Mouse (Mus musculus) left cerebral cortex, adult 11 months (tissue): ENCODE data around the gene Fyn.

Experiments used
- DNase-seq: peaks from one replicate; pipeline ENCODE4 v3.0.0; 2022; ENCODE audit warnings: low spot score

Fyn gene

DNA sequence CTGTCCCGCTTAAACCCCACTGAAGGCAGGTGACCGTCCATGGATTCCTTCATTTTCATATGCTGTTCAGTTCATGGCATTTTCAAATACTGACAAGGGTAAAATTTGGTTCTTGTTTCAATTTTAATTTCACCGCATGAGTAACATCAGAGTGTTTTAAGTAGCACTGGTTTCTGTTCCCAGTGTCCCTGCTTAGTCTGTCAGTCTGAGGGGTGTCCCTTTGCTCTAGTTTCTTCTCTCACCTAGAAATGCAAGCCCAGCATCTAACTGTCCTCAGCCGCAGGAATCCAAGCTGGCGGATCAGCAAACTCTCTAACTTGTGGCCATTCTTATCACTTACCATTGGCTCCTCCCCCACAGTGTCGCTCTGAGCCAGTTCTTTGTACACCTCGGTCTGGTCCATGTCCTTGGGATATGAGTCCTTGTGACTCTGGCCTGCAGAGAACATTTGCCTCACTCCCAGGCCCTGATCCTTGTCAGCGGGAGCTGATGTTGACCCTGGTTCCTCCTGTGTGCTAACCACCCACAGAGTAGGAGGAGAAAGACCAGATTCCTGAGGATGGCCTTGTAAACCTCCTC lies 9.5 kb downstream of the Fyn start:
- DNase-seq = no peak

DNA sequence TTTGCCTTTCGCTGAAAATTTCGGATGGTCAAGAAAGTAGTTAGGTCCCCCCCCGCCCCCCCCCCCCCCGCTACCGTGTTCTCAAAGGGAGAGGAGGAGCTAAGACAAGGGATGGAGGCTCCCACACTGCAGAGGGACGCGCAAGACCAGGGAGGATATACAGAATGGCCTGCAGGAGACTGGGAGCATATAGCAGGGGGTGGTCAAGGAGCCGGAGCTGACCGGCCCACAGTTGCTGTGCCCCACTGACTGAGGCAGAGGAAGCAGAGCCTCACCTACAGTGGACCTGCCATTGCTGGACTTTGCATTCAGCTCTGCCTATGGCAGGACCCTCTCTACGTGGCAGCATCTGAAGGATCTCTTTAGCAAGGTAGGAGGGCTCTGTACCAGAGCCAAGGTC lies 10.6 kb downstream of the Fyn start:
- DNase-seq = no peak

DNA sequence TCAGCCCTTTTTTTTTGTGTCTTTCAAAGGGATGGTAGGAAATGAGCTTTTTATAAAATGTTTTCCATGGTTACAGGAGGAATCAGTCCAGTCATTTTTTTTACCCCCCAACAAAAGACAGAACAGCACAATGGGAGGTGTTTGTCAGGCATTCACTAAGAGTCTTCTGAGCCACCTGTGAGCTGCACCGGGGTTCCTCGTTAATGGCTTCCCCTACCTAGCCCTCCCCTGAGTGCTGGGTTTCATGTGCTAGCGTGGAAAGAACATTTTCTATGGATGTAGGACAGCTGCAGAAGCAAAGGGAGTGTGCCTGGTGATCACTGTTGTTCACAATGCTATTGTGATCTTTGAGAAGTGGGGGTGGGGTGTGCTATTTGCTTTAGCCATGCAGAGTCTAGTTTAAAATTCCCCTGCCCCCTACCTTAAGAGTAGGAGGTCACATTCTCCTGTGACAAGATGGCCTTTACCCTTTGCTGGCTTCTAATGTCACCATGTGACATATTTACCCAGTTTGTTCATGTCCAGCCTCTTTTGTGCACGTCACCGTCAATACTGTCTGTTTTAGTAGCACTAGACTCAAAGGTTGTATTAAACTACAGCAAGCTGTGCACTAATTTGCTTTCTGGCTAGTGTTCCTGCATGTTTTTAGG lies 11.2 kb downstream of the Fyn start:
- no peak for DNase-seq

DNA sequence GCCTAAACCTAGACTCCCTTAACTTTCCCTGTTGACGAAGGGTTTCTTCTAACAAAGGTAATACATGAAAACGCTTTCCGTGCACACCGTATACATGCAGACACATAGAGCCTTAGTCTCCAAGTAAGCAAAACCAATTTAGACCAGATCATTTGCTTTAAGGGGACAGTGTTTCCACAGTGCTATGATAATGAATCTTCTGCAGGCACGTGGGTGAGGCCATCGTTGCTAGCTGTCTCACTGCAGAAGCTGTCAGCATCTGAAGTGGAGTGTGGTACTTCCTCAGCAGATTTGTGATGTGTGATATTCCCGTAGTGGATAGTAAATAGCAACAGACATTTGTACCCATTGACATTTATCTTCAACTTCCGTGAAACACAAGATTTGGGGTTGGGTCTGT lies 16.6 kb downstream of the Fyn start:
- no peak for DNase-seq

DNA sequence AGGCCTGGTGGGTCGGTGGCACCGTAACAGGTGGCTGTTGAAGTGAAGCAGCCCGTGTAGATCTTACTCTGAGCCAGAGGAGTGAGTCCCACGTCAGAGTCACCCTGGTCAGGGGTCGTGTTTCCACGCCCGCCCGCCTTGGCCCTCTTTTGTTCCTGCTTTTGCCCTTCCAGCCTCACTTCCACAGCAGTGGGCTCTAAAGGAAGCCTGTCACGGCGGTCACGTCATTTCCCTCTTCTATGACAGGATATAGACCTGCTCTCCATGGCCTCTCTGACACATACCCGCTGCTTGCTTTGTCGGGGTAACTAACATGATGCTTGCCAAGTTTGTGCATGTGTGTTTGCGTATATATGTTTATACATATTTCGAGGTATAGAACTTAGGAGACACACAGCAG lies 17.5 kb downstream of the Fyn start:
- DNase-seq = no peak

DNA sequence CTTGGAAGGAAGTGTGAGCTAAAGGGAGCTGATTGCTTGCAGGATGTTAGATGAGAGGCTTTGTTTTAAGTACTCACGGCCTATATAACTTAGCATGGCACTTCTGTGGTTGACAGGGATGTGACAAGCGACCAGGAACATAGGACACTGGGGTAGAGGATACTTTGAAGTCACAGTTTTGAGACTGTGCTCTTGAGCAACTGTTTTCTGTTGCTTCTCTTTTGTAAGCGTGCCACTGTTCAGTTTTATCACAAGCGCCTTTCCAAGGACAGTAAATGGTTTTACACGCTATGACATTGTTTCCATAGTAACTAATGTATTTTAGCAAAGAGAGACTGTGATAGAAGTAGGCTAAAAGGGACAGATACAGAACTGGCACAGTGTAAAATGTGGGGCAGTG lies 18.4 kb downstream of the Fyn start:
- no peak for DNase-seq

DNA sequence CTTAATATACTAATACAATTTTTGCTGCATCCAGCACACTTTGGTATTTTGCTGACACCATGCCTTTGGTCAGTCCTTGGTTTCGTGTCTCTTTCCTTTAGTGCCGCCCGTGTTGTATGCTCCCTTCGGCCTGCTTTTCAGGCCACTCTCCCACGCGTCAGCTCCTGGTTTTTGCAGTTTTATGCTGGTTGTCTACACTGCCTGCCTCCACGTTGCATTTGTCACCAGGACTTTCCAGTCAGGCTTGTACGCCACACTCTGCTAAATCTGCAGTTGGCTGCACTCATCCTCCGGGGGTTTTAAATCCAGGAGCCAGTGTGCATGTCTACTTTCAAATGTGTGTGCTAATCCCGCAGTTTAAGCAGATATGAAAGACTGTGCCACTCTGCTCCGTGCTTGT lies 18.9 kb downstream of the Fyn start:
- no peak for DNase-seq

DNA sequence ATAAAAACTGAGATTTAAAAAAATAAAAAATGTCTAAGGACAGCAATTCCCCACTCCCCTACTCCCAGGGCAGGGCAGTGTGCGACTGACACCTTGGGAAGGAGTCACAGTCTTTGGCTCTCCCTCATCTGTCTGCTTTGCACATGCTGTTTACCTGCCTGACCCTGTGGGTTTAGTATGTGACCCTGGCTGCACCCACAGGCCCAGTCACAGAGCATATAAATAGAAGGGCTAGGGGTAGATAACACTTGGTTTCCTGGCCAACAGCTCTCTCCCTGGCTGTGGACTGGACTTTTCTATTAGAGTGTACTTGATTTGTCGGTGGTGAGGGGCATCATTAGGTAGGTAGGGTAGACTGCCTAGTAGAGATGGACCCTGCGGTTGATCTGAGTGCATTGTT lies 19.5 kb downstream of the Fyn start:
- no peak for DNase-seq

DNA sequence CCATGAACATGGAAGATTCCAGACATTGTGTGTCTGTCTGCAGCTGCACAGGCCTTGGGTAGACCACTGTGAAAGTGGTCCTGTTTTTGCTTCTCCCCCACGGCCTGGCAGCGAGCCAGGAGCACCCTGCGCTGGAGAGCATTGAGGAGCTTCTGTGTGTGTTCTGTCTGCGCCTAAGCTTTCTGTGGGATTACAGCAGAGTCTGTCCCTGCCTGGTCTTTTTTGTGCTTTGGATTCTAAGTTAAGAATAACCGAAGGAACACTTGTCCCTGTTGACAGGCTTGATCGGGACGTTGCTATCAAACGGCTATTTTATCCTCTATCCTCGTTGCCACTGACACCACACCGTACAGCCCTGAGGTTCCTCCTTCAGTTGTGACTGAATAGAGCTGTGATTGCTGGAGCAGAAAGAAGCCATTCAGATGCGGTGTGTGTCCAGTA lies 20.8 kb downstream of the Fyn start:
- DNase-seq = no peak

DNA sequence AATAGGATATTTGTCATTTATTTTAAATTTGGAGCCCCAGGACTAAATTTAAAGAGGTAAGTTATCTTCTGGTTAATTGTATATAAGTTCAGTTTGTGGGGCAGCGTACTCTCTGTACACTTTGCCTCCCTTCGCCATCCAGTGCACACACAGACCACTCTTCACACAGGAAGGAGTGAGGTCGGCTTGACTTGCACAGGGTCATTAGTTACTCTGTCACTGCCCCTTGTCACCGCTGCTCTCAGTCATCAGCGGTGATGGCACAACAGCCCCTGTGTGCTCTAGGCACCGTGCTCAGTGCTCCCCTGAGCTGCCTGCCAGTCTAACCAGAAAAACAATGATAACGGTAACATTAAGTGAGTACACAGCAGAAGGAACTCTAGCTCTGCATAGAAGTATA lies 21.9 kb downstream of the Fyn start:
- no peak for DNase-seq

DNA sequence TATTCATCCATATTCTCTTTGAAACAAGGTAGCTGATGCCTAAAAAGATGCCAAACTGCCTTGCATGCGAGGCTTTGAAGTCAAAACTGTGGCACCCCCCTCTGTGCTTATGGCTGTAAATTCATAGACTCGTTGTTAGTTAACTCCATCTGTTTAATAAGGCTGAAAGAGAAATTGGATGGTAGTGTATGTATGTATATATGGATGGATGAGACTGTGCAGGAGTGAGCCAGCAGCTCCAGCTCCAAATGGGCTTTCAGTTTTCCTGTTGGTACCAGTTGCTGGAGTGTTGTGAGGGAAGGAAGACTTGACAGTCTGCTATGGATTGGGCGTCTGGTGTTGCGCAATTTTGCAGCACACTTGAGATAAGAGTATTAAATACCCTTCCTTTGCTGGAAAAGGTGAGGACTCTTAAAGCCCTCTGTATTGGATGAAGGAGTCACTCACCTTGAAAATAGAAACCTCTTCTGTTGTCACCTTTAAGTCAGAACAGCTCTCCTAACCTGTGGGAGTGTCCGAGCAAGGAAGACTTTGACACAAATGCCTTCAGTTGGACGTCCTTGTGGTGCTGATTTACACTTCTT lies 24.3 kb downstream of the Fyn start:
- no peak for DNase-seq

DNA sequence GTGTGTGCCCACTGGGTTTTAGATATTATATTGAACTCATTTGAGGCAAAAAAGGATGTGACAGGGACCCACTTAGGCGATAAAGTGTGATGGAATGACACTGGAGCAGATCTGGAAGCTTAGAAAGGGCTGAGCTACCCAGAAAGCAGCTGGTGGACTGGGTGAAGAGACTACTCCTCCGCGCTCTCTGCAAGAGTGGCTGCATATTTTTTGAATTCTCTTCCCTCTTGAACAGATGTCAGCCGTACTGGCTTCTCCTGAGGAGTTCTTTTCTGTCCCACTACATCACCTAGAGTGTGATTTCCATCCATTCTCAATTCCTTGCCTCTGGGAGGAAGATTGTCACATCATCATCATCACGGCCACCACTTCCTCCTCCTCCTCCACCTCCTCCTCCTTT lies 26.9 kb downstream of the Fyn start:
- no peak for DNase-seq

DNA sequence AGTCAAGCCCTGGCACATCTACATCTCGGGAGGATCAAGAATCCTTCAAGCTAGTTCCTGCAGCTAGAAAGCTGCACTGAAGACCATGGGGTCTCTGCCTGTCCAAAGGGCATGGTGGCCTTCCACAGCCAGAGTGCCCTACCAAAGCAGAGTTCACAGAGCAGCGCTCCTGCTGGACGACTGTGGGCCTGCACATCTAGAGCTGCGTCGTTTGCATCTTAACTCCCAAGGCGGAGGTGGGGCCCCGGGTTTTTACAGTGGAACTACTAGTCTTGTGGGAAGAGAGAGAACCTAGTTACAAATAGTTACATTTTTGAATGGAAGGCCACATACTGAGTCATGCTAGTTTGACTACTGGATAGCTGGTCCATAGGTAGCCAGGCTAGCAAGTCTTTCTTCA lies 30.3 kb downstream of the Fyn start:
- DNase-seq = no peak

DNA sequence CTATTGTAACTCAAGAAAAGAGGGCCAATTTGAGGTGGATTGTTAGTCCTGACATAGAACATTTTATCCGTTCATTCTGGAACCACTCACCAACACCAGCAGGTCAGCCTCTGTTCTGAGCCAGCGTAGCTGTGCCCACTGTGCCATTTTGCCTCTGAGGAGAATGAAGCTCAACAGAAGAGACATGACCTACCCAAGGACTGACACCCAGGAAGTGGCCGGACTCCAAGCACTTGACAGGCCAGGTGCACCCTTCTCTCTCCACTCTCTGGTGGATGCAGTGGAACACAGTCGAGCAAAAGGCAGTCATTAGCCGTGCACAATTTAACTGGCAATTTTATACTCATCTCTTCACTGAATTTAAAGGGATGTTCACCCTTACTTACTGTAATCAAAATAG lies 31.5 kb downstream of the Fyn start:
- DNase-seq = no peak

DNA sequence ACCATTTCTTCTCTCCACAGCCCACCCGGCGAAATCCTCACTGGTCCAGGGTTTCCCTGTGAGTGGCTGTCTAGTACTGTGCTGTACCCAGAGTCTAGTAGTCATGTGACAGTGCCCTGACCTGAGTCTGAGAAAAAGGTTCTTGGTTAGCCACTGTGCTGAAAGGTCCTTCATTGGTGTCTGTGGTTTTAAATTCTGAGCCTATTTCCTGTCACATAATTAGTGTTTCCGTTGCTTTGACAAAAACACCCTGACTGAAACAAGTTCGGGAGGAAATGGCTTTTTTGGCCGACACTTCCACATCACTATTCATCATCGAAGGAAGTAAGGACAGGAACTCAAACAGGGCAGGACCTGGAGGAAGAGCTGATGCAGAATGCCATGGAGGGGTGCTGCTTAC lies 33.8 kb downstream of the Fyn start:
- no peak for DNase-seq

DNA sequence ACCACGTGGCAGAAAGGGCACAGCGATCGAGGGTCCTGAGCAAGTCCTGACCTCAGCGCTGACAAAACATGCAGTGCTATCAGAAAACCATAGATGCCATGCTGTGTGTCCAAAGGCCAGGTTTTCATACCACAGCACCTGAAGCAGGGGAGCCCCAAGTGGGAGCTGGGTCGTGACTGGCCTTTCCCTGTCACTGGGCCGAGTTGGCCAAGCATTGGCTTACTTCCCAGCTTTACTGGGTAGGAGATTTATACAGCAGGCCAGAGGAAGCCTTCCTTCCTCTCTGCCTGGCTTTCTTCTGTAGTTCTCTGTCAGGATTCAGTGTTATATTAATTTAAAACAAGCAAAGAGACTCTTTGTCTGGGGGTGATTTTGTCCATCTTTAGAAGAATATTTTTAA lies 35.1 kb downstream of the Fyn start:
- no peak for DNase-seq

DNA sequence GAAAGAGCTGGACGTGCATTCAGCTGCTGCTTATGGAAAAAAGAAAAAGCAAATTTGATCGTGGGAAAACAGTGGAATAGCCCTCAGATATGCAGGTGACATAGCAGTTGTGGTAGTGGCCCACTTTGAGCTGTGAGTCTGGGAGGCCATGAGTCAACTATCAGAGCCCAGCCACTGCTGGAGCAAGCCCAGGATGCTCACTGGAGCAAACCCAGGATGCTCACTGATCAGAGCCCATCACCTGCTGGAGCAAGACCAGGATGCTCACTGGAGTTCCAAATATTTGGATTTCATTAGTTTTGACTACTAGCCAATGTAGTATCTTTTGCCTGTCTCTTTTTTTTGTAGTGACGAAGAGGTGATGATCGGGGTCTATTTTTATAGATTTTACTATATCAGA lies 35.5 kb downstream of the Fyn start:
- no peak for DNase-seq

DNA sequence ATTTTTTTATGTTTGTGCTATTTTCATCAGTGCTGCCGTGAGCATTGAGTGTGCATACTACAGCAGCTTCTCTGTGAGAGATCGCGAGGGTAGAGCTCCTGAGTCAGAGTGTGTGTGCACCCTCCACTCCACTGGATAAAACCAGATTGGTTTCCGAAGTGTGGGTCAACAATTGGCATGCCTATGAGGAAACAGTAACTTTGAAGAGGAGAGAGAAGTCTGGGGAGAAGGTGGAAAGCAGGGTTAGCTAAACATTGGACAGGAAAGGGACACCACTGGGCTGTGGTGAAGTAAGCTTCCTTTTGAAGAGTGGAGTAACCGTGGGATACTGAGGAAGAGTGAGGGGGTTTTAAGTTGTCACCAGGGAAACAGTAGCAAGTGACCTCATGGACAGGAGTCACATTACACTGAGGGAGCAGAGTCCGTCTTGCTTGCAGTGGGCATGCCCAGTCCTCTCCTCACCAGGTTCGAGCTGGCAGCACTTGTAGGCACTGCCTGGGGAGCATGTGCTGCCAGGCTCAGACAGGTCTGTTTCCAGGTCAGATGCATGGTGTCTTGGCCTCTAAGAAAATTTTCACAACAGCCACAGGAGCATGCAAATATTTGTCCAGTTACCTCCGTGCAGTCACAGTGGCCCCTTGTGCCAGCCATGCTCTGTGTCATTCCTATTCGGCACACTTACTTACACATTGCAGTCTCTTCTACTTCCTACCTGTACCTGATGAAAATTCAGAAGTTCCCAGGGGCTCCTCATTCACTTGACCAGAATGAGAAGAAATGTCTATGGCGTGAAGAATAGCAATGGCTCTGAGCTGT lies 37.5 kb downstream of the Fyn start:
- DNase-seq = no peak

DNA sequence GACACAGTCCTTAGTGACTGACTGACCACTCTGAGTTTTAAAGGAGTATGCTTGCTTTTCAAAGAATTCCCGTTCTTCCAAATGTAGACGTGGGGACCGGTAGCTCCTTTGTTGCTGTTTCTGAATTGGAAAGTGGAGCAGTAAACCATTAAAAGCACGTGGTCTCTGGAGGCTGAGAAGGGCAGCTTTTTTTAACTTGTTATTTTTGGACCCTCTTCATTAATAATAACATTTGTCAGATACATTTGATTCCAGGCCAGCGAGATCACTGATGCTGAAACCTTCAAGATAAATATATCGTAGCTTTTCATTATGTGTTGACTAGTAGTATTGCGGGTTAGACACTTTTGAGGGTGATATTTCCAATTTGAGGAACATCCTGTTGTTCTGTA lies 38.1 kb downstream of the Fyn start:
- no peak for DNase-seq

DNA sequence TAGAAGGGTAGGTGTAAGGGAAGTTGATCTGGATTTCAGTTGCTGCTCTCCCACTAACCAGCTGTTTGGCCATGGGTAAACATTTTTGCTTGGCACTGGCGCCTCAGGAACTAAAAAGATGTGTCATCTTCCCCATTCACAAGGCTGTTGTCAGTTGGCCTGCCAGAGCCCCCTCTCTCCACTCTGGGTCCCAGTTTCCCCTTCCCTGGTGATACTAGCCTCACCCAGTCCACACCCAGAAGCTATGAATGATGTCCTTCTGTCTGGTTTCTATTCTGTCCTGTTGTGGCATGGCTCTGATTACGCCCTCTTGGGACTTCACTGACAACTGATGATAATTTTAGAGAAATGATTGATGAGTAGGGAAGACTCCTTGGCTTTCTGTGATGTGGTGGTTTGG lies 38.9 kb downstream of the Fyn start:
- DNase-seq = no peak

DNA sequence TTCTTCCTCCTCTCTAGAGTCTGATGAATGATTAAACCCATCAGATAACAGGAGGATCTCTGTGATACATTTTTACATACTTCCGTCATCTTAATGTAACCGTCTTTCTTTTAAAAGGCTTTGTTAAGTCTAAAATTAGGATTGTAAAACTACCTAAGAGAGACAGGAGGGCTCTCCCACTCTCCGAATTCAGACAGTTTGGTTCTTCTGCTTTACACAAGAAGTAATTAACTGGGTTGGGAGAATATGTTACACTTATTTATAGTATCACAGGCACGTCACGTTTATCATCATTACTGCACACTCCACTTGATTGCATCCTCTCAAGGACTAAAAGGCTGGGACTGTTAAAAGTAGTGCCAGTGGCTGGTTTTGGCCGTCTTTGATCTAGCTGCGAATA lies 40.9 kb downstream of the Fyn start:
- DNase-seq = no peak

DNA sequence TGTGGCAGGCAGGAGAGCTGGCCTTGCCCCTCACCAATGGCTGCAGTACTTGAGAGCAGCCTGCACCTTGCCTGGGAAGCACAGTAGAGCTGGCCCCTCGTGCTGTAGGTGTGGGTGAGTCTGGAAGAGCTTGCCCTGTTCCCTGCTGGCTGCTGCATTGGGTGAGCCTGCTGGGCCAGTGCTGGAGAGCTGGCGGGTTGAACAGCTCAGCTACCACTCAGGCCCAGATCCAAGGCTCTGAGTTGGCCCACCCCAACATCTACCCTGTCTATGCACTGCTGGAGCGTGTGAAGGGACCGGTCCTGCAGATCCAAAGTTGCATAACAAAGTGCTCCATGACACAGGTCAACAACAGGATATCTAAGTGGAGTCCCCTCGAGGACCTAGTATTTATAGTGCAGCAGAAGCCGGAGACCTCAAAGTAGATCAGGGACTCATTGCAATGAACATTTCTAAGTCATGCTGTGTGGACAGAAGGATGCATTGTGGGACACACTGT lies 41.5 kb downstream of the Fyn start:
- DNase-seq = no peak
